In genomic region chr17:71264739-71265138, GRCm38 (mm10) we compare ENCODE assay signal across 1 mouse cellular context.
TF ChIP-seq lines count a peak whose summit lies in the region.

No protein-coding gene starts in this region.

TF ChIP-seq in MEL, 35 proteins besides CTCF, POLR2A, EP300 and RAD21 (continued from another document):
- TF ChIP-seq POLR2AphosphoS5 (IDR thresholded peaks at IDR 0.05; ENCODE audit: borderline replicate concordance, low read depth, low read length) = no peak
- TF ChIP-seq ZC3H11A (IDR thresholded peaks at IDR 0.05; ENCODE audit: low read depth, low read length) = no peak
- TF ChIP-seq TBP (IDR thresholded peaks at IDR 0.05; ENCODE audit: low read depth, low read length) = peak; percentile 75; the same call in 1 of the 2 replicates
- peak; percentile 52; the same call in 1 of the 2 replicates for TF ChIP-seq MAX (IDR thresholded peaks at IDR 0.05; ENCODE audit: low read length)
- TF ChIP-seq ELF1 (IDR thresholded peaks at IDR 0.05; ENCODE audit: low read depth, low read length) = no peak
- peak; percentile 89 for TF ChIP-seq GATA1 (IDR thresholded peaks at IDR 0.05; ENCODE audit: low read depth, low read length)
- no peak; the same call in 1 of the 2 replicates for TF ChIP-seq NELFE (IDR thresholded peaks at IDR 0.05; ENCODE audit: low read depth, low read length)
- TF ChIP-seq SIN3A (IDR thresholded peaks at IDR 0.05; ENCODE audit: low read length) = peak; percentile 95
- no peak for TF ChIP-seq USF1 (IDR thresholded peaks at IDR 0.05; ENCODE audit: low read depth, low read length)
- TF ChIP-seq MAZ (IDR thresholded peaks at IDR 0.05; ENCODE audit: low read depth, low read length) = no peak; the same call in 1 of the 2 replicates
- peak; percentile 92 for TF ChIP-seq RCOR1 (IDR thresholded peaks at IDR 0.05; ENCODE audit: low read depth, low read length)
- TF ChIP-seq ZKSCAN1 (IDR thresholded peaks at IDR 0.05; ENCODE audit: low read depth, low read length) = no peak
- TF ChIP-seq MYC (IDR thresholded peaks at IDR 0.05; ENCODE audit: low read depth, low read length) = peak; percentile 87
- TF ChIP-seq MEF2A (IDR thresholded peaks at IDR 0.05; ENCODE audit: extremely low read depth, insufficient replicate concordance, low read depth, low read length, poor library complexity, severe bottlenecking) = 0 out of 2 replicates have a peak, but pooled peaks have one; percentile 9
- peak; percentile 69; the same call in 1 of the 2 replicates for TF ChIP-seq BHLHE40 (IDR thresholded peaks at IDR 0.05; ENCODE audit: borderline replicate concordance, low read depth, low read length)
- TF ChIP-seq E2F4 (IDR thresholded peaks at IDR 0.05; ENCODE audit: borderline replicate concordance, low read depth, low read length) = no peak
- no peak for TF ChIP-seq KAT2A (conservative IDR thresholded peaks at IDR 0.05; ENCODE audit: low read depth, low read length)
- no peak for TF ChIP-seq CHD1 (IDR thresholded peaks at IDR 0.05; ENCODE audit: low read depth, low read length)
- no peak for TF ChIP-seq GABPA (IDR thresholded peaks at IDR 0.05; ENCODE audit: low read depth, low read length)
- TF ChIP-seq MYB (IDR thresholded peaks at IDR 0.05; ENCODE audit: low read depth, low read length) = peak; percentile 97
- TF ChIP-seq POLR2AphosphoS2 (IDR thresholded peaks at IDR 0.05; ENCODE audit: low read length) = no peak
- peak; percentile 88 for TF ChIP-seq TAL1 (IDR thresholded peaks at IDR 0.05; ENCODE audit: low read length)
- no peak for TF ChIP-seq ZNF384 (IDR thresholded peaks at IDR 0.05; ENCODE audit: low read depth, low read length)
